Mouse (Mus musculus) layer of hippocampus, postnatal 10 days (tissue): Measurements from ENCODE around the gene Ankef1. TPM values are rescaled to one million over a fixed set of nuclear protein-coding genes. Genes with fewer than 3 reads are reported as not detected.

Source experiments
- DNase-seq, 2 experiments: peaks; one replicate each; pipeline ENCODE4 v3.0.0; 2021; ENCODE audit warnings: low spot score in 2 of 2
- total RNA-seq, 2 experiments: library from RNA; stranded (reverse); gene quantifications; 2 replicates each; pipeline ENCODE4 v1.2.3; 2021

Ankef1 gene
- total RNA-seq, 2 experiments from 2014 or later: 0.66 to 0.69 TPM

DNA sequence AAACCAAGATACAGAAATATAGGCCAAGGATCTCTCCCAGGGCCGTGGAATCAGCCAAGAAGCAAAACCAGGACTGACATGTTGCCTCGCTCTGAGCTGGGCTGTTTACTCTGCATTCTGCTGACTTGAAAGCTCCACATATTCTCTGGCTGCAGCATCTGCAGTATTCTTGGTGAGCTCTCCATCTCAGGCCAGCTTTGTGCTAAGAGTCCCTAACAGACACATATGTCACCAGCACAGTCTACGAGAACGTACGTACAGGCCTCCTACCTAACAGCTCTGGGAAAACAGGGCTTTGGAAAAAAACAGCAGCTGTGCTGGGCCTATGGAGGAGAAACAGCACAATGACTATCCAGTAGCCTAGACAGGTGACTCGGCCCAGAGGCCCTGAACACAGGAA, 97.0 kb downstream of the Ankef1 start:
- DNase-seq: peak in 1 of 2 experiments; percentile 25

DNA sequence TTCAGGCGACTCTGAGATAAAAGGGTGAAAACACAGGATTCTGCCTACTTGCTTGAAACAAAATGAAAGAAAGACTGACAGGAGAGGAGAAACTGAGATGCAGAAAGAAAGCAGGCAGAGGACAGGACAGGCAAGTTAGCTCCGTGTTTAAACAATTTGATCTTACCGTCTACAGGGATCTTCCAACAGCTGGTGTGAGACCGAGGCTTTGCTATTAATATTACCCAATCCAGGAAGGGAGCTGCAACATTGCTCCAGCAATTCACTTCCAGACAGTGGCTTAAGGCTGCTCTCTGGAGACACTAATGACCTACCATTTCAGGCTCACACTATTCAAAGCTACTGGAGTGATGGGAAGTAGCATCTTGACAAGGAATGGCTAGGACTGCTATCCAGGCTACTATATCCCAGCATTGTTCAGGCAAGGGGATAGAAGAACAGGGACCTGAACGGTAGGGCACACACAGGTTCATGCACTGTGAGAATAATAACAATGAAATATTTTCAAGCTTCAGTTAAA, 99.0 kb downstream of the Ankef1 start:
- DNase-seq: no peak

DNA sequence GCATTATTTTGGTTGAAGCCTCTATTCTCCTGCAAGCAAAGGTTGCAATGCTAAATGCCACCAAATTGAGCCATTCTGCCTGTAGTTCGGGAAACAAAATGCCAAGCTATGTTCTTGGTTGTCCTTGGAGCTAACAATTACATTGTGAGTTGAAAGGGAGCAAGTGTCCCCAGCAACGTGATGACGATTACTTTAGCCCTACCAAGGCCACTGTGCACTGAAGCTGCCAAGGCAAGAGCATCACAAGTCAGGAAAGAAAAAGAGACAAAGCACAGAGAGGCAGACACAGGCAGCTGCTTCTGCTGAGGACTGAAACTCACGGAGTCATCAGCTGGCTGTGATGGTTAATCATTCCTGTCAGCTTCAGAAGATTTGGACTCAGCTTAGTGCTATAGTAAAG, 99.5 kb downstream of the Ankef1 start:
- DNase-seq: no peak

Other genes with a start within 250 kb of the Ankef1 start
- gene Pak7, start 113.9 kb upstream of the Ankef1 start, total RNA-seq: 10 to 100 TPM; 30.3 to 32.1 TPM
- 1,000 to 10,000 TPM; 1,087 to 1,219 TPM for gene Snap25, start 211.5 kb downstream of the Ankef1 start, total RNA-seq